Mouse (Mus musculus) fibroblast of lung, adult 2 months (primary cell): ENCODE data around the gene Cdh5.
"Not testable (repeated sequence)": the region's sequence is repeated elsewhere in the genome, so short reads cannot be mapped to it uniquely, and the experiment has no call there.

Experiments
- DNase-seq: peaks from one replicate; pipeline ENCODE4 v3.0.0-alpha.2; 2011; ENCODE audit warnings: low read depth

Cdh5 gene

GRCm38 (mm10) chr8:104101415-104101814 is at the start of gene Cdh5:
Cdh5 (plus strand) TSS chr8:104101625.
- DNase-seq = no peak

- no peak for DNase-seq
These were observed 41.5 kb upstream of the Cdh5 start for GRCm38 (mm10) chr8:104059922-104060321.

GRCm38 (mm10) chr8:104060446-104060845 is 41.0 kb upstream of the Cdh5 start:
- DNase-seq = no peak

GRCm38 (mm10) chr8:104061048-104061988 is 40.1 kb upstream of the Cdh5 start:
- DNase-seq = no peak

GRCm38 (mm10) chr8:104061989-104062820 is 39.2 kb upstream of the Cdh5 start:
- no peak for DNase-seq

GRCm38 (mm10) chr8:104065223-104065622 is 36.2 kb upstream of the Cdh5 start:
- no peak for DNase-seq

- DNase-seq = no peak
These were observed 35.4 kb upstream of the Cdh5 start for GRCm38 (mm10) chr8:104065906-104066518.

- no peak for DNase-seq
These were observed 34.0 kb upstream of the Cdh5 start for GRCm38 (mm10) chr8:104067390-104067925.

- no peak for DNase-seq
These were observed 32.9 kb upstream of the Cdh5 start for GRCm38 (mm10) chr8:104068421-104069035.

GRCm38 (mm10) chr8:104070201-104070865 is 31.1 kb upstream of the Cdh5 start:
- not testable (repeated sequence) for DNase-seq

GRCm38 (mm10) chr8:104070949-104071348 is 30.5 kb upstream of the Cdh5 start:
- DNase-seq = no peak

- DNase-seq = no peak
These were observed 26.3 kb upstream of the Cdh5 start for GRCm38 (mm10) chr8:104075079-104075478.

- DNase-seq = peak; percentile 16
These were observed 24.6 kb upstream of the Cdh5 start for GRCm38 (mm10) chr8:104076541-104077412.

GRCm38 (mm10) chr8:104078091-104078490 is 23.3 kb upstream of the Cdh5 start:
- DNase-seq = no peak

- DNase-seq = no peak
These were observed 16.1 kb upstream of the Cdh5 start for GRCm38 (mm10) chr8:104085281-104085680.

- no peak for DNase-seq
These were observed 14.8 kb upstream of the Cdh5 start for GRCm38 (mm10) chr8:104086615-104087014.

GRCm38 (mm10) chr8:104087091-104087490 is 14.3 kb upstream of the Cdh5 start:
- DNase-seq = no peak

- not testable (repeated sequence) for DNase-seq
These were observed 13.5 kb upstream of the Cdh5 start for GRCm38 (mm10) chr8:104087878-104088277.

GRCm38 (mm10) chr8:104088881-104089280 is 12.5 kb upstream of the Cdh5 start:
- DNase-seq = no peak
